Mouse (Mus musculus): Measurements from ENCODE around the gene Usb1. TPM values are rescaled to one million over a fixed set of nuclear protein-coding genes. Genes with fewer than 3 reads are reported as not detected.

The Usb1 gene
- total RNA-seq, 1 experiment: 25.9 TPM

DNA sequence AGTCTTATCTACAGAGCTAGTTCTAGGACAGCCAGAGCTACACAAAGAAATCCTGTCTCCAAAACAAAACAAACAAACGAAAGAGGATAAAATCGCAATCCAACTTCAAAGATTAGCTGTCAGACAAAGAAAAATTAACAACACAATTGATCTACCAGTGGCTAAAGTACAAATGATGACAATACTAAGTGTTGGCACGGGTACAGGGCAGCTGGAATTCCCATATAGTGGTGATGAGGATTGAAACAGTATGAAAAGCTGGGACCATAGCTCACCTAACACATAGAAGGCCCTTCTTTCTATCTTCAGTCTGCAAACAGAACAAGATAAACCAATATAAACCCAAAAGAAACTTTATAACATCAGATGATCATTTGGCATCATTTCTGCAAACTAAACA lies 49.5 kb downstream of the Usb1 start:
- no peak overlapping the region for H3K9ac ChIP-seq (ENCODE audit: insufficient read depth, low read depth, low read length, poor library complexity, severe bottlenecking)
- no peak overlapping the region for H3K4me3 ChIP-seq (ENCODE audit: insufficient read depth in 1 of 2, low read depth in 1 of 2, low read length in 2 of 2, poor library complexity in 1 of 2, severe bottlenecking in 1 of 2)
- in situ Hi-C loops (cut with MboI; ENCODE audit: low sequenced_read_pairs in 2 of 2, unreplicated experiment in 2 of 2): no loop called here
- H3K36me3 ChIP-seq (ENCODE audit: control insufficient read depth, insufficient read depth, low read length, poor library complexity, severe bottlenecking): no peaks in the 10 kb centered on the region
- no peaks in the 10 kb centered on the region for H3K4me1 ChIP-seq (ENCODE audit: control insufficient read depth in 2 of 2, insufficient read depth in 2 of 2, low read length in 2 of 2, poor library complexity in 1 of 2)
- H3K27ac ChIP-seq (ENCODE audit: insufficient read depth, low read depth, low read length, poor library complexity, severe bottlenecking): no peak overlapping the region
- no peak for DNase-seq (ENCODE audit: low read depth, low spot score)
- H3K9me3 ChIP-seq (ENCODE audit: control insufficient read depth, insufficient read depth, low read depth, low read length): no peaks in the 10 kb centered on the region
- no peak for TF ChIP-seq MAFK (IDR thresholded peaks at IDR 0.05; ENCODE audit: insufficient read depth, low read depth, low read length)

DNA sequence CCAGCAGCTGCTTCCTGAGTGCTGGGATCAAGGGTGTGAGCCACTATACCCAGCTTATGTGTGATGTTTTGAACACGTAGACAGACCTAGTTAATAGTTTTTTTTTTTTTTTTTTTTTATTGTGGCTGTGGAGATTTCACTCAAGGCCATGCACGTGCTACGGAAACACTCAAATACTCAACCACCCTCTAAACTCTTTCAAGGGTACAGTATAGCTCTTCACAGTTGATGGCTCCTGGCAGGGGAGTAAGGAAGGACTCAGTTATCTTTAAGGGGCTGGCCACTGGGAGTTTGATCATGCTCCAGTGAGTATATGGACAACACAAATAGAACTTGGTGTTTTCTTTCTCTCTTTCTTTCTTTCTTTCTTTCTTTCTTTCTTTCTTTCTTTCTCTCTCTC lies 52.4 kb downstream of the Usb1 start:
- in situ Hi-C loops (cut with MboI; ENCODE audit: low sequenced_read_pairs in 2 of 2, unreplicated experiment in 2 of 2): no loop called here
- Histone ChIP-seq H3K4me1 (ENCODE audit: control insufficient read depth in 2 of 2, insufficient read depth in 2 of 2, low read length in 2 of 2, poor library complexity in 1 of 2) (no peaks in the 10 kb centered on the region), H3K9ac (ENCODE audit: insufficient read depth, low read depth, low read length, poor library complexity, severe bottlenecking) (no peak overlapping the region), H3K36me3 (ENCODE audit: control insufficient read depth, insufficient read depth, low read length, poor library complexity, severe bottlenecking) (no peaks in the 10 kb centered on the region), H3K9me3 (ENCODE audit: control insufficient read depth, insufficient read depth, low read depth, low read length) (no peaks in the 10 kb centered on the region), H3K27ac (ENCODE audit: insufficient read depth, low read depth, low read length, poor library complexity, severe bottlenecking) (no peak overlapping the region), H3K4me3 (ENCODE audit: insufficient read depth in 1 of 2, low read depth in 1 of 2, low read length in 2 of 2, poor library complexity in 1 of 2, severe bottlenecking in 1 of 2) (no peak overlapping the region)
- no peak for DNase-seq (ENCODE audit: low read depth, low spot score)
- TF ChIP-seq ZNF384 (IDR thresholded peaks at IDR 0.05; ENCODE audit: low read depth, low read length): no peak

DNA sequence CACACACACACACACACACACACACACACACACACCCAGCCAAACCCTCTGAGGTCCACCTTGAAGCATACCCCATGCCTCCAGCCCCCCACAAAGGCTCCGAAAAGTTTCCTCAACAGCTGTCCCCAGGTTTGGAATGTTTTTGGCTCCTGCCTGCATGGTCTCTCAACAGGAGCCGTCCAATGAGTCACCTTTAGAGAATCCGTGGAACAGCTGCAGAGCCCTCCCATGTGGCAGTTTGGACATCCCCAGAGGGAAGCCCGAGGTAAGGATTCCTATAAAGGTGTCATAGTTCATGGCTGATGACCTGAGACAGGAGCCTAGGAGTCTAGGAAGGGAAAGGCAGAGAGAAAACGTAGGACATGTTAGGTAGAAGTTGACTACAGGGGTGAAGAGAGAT lies 54.0 kb downstream of the Usb1 start:
- Histone ChIP-seq H3K36me3 (ENCODE audit: control insufficient read depth, insufficient read depth, low read length, poor library complexity, severe bottlenecking) (no peaks in the 10 kb centered on the region), H3K4me3 (ENCODE audit: insufficient read depth in 1 of 2, low read depth in 1 of 2, low read length in 2 of 2, poor library complexity in 1 of 2, severe bottlenecking in 1 of 2) (no peak overlapping the region), H3K9me3 (ENCODE audit: control insufficient read depth, insufficient read depth, low read depth, low read length) (no peaks in the 10 kb centered on the region), H3K4me1 (ENCODE audit: control insufficient read depth in 2 of 2, insufficient read depth in 2 of 2, low read length in 2 of 2, poor library complexity in 1 of 2) (no peaks in the 10 kb centered on the region), H3K9ac (ENCODE audit: insufficient read depth, low read depth, low read length, poor library complexity, severe bottlenecking) (no peak overlapping the region), H3K27ac (ENCODE audit: insufficient read depth, low read depth, low read length, poor library complexity, severe bottlenecking) (no peak overlapping the region)
- no peak for TF ChIP-seq HCFC1 (IDR thresholded peaks at IDR 0.05; ENCODE audit: borderline replicate concordance, insufficient read depth, low read length)
- TF ChIP-seq ZNF384 (IDR thresholded peaks at IDR 0.05; ENCODE audit: low read depth, low read length): no peak
- TF ChIP-seq ZC3H11A (IDR thresholded peaks at IDR 0.05; ENCODE audit: borderline replicate concordance, low read depth, low read length): no peak
- no peak for TF ChIP-seq MAFK (IDR thresholded peaks at IDR 0.05; ENCODE audit: insufficient read depth, low read depth, low read length)
- TF ChIP-seq CHD2 (IDR thresholded peaks at IDR 0.05; ENCODE audit: low read depth, low read length): no peak
- in situ Hi-C loops (cut with MboI; ENCODE audit: low sequenced_read_pairs in 2 of 2, unreplicated experiment in 2 of 2): no loop called here
- DNase-seq (ENCODE audit: low read depth, low spot score): no peak

DNA sequence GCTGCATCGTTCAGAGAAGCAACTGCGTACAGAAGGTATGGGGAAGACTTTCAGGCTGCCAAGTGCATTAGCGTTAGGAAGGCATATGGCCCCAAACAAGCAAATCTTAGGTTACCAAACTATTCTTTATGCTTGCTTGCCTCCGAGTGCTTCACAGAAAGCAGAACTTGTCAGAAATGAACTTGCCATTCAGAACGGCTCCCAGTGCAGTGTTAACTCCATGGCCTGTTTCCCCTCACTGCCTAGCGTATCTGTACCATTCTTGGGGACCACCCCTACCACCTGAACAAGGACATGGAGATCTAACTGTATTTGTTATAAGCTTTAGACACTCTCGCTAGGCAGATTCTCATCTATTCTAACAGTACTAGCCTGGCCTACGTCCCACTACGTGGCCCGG lies 55.1 kb downstream of the Usb1 start:
- in situ Hi-C loops (cut with MboI; ENCODE audit: low sequenced_read_pairs in 2 of 2, unreplicated experiment in 2 of 2): no loop called here
- no peaks in the 10 kb centered on the region for H3K36me3 ChIP-seq (ENCODE audit: control insufficient read depth, insufficient read depth, low read length, poor library complexity, severe bottlenecking)
- no peaks in the 10 kb centered on the region for H3K4me1 ChIP-seq (ENCODE audit: control insufficient read depth in 2 of 2, insufficient read depth in 2 of 2, low read length in 2 of 2, poor library complexity in 1 of 2)
- H3K27ac ChIP-seq (ENCODE audit: insufficient read depth, low read depth, low read length, poor library complexity, severe bottlenecking): no peak overlapping the region
- no peak overlapping the region for H3K9ac ChIP-seq (ENCODE audit: insufficient read depth, low read depth, low read length, poor library complexity, severe bottlenecking)
- TF ChIP-seq ZC3H11A (IDR thresholded peaks at IDR 0.05; ENCODE audit: borderline replicate concordance, low read depth, low read length) (no peak), MAFK (IDR thresholded peaks at IDR 0.05; ENCODE audit: insufficient read depth, low read depth, low read length) (no peak), ZNF384 (IDR thresholded peaks at IDR 0.05; ENCODE audit: low read depth, low read length) (no peak), CHD2 (IDR thresholded peaks at IDR 0.05; ENCODE audit: low read depth, low read length) (no peak), HCFC1 (IDR thresholded peaks at IDR 0.05; ENCODE audit: borderline replicate concordance, insufficient read depth, low read length) (no peak)
- no peak overlapping the region for H3K4me3 ChIP-seq (ENCODE audit: insufficient read depth in 1 of 2, low read depth in 1 of 2, low read length in 2 of 2, poor library complexity in 1 of 2, severe bottlenecking in 1 of 2)
- DNase-seq (ENCODE audit: low read depth, low spot score): no peak
- no peaks in the 10 kb centered on the region for H3K9me3 ChIP-seq (ENCODE audit: control insufficient read depth, insufficient read depth, low read depth, low read length)

DNA sequence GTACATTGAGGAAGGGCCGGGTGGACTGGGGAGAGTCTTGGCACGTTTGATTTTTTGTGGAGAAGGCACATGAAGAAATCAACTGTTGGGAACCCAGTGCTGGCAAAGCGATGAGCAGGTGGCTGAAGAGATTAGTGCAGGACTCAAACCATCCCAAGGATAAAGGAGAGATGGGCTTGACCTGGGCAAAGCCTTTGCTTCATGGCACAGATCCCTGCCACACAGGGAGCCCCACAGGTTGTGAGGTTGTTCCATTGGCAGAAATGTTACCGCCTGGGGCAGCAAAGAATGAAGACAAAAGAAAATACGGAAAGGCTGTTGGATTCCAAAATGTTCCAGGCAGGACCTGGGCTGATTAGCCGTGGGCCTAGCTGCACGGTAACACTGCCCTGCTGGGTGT lies 55.9 kb downstream of the Usb1 start:
- Histone ChIP-seq H3K9me3 (ENCODE audit: control insufficient read depth, insufficient read depth, low read depth, low read length) (no peaks in the 10 kb centered on the region), H3K27ac (ENCODE audit: insufficient read depth, low read depth, low read length, poor library complexity, severe bottlenecking) (no peak overlapping the region), H3K9ac (ENCODE audit: insufficient read depth, low read depth, low read length, poor library complexity, severe bottlenecking) (no peak overlapping the region), H3K4me1 (ENCODE audit: control insufficient read depth in 2 of 2, insufficient read depth in 2 of 2, low read length in 2 of 2, poor library complexity in 1 of 2) (no peaks in the 10 kb centered on the region), H3K36me3 (ENCODE audit: control insufficient read depth, insufficient read depth, low read length, poor library complexity, severe bottlenecking) (no peaks in the 10 kb centered on the region), H3K4me3 (ENCODE audit: insufficient read depth in 1 of 2, low read depth in 1 of 2, low read length in 2 of 2, poor library complexity in 1 of 2, severe bottlenecking in 1 of 2) (no peak overlapping the region)
- in situ Hi-C loops (cut with MboI; ENCODE audit: low sequenced_read_pairs in 2 of 2, unreplicated experiment in 2 of 2): no loop called here
- TF ChIP-seq MAFK (IDR thresholded peaks at IDR 0.05; ENCODE audit: insufficient read depth, low read depth, low read length): no peak
- TF ChIP-seq HCFC1 (IDR thresholded peaks at IDR 0.05; ENCODE audit: borderline replicate concordance, insufficient read depth, low read length): no peak
- no peak for TF ChIP-seq CHD2 (IDR thresholded peaks at IDR 0.05; ENCODE audit: low read depth, low read length)
- TF ChIP-seq ZNF384 (IDR thresholded peaks at IDR 0.05; ENCODE audit: low read depth, low read length): no peak
- TF ChIP-seq ZC3H11A (IDR thresholded peaks at IDR 0.05; ENCODE audit: borderline replicate concordance, low read depth, low read length): no peak
- DNase-seq (ENCODE audit: low read depth, low spot score): no peak

Data from ES-E14 (cell line).